25 mouse cellular contexts compared by ENCODE assay signal in genomic region chr5:128638716-128639115, GRCm38 (mm10). TPM values are rescaled to one million over a fixed set of nuclear protein-coding genes. Genes with fewer than 3 reads are reported as not detected.
DNase-seq lines count a peak whose midpoint lies in the region; ATAC-seq lines count a peak whose summit lies in the region.
"Had no signal": no experiment of that assay in that cellular context is flagged by ENCODE, and none has a peak within 500 bp of the region (broad histone marks: within the 10 kb centered on the region; RNA-seq: fewer than 3 reads in every experiment).

No protein-coding gene starts in this region.

- WGBS in forebrain, embryonic 10.5 days, result 62% methylated on average over 9 of the region's 9 CpGs
- WGBS in forebrain, embryonic 14.5 days, result 77% methylated on average over 9 of the region's 9 CpGs
- WGBS in embryonic facial prominence, embryonic 10.5 days, result 33% methylated on average over 9 of the region's 9 CpGs

- no peaks in the 10 kb centered on the region for H3K27me3 ChIP-seq in forebrain, embryonic 10.5 days (ENCODE audit: poor library complexity, severe bottlenecking)
- H3K27me3 ChIP-seq in forebrain, embryonic 14.5 days (replicated peaks; ENCODE audit: control insufficient read depth, insufficient read depth, low read length), result no peaks in the 10 kb centered on the region
- no peaks in the 10 kb centered on the region for H3K27me3 ChIP-seq in embryonic facial prominence, embryonic 10.5 days (replicated peaks; ENCODE audit: low read depth, poor library complexity, severe bottlenecking)
- H3K27me3 ChIP-seq: forebrain, embryonic 15.5 days; hindbrain, embryonic 12.5 days; intestine, embryonic 15.5 days; kidney, embryonic 15.5 days; liver, embryonic 12.5 days; neural tube, embryonic 13.5 days had no signal

- H3K4me1 ChIP-seq in forebrain, embryonic 10.5 days, result peaks cover 29% of the 10 kb centered on the region
- no peaks in the 10 kb centered on the region for H3K4me1 ChIP-seq in forebrain, embryonic 14.5 days (ENCODE audit: control insufficient read depth, insufficient read depth, low read length)
- peaks cover 38% of the 10 kb centered on the region for H3K4me1 ChIP-seq in embryonic facial prominence, embryonic 10.5 days
- H3K4me1 ChIP-seq: forebrain, embryonic 15.5 days; intestine, embryonic 15.5 days; kidney, embryonic 15.5 days; liver, embryonic 12.5 days; neural tube, embryonic 13.5 days had no signal

- H3K27ac ChIP-seq in forebrain, embryonic 10.5 days, result no peak overlapping the region
- H3K27ac ChIP-seq in forebrain, embryonic 14.5 days (ENCODE audit: low read depth, low read length), result no peak overlapping the region
- H3K27ac ChIP-seq in embryonic facial prominence, embryonic 10.5 days (replicated peaks), result no peak overlapping the region
- H3K27ac ChIP-seq: forebrain, embryonic 15.5 days; hindbrain, embryonic 12.5 days; intestine, embryonic 15.5 days; kidney, embryonic 15.5 days; liver, embryonic 12.5 days; macrophage; neural tube, embryonic 13.5 days; stomach, postnatal 0 days had no signal

- no peak for ATAC-seq in forebrain, embryonic 14.5 days
- ATAC-seq: CD4-positive, CD25-positive, alpha-beta regulatory T cell, adult 4 months; forebrain, embryonic 15.5 days; intestine, embryonic 15.5 days; liver, embryonic 12.5 days; midbrain, embryonic 16.5 days had no signal

- DNase-seq in forebrain, embryonic 10.5 days (ENCODE audit: extremely low spot score, low spot score), result peak; percentile 30
- no peak for DNase-seq in forebrain, embryonic 14.5 days (ENCODE audit: low spot score)
- peak; percentile 33 for DNase-seq in ES-CJ7 (ENCODE audit: low read depth, low spot score)
- peak; percentile 60 for DNase-seq in embryonic facial prominence, embryonic 10.5 days (ENCODE audit: low spot score)
- DNase-seq in thymus, postnatal 14 days, result peak; percentile 60
- no peak for DNase-seq in cerebellum, postnatal 14 days
- no peak for DNase-seq in gastrocnemius, postnatal 10 days
- DNase-seq in gastrocnemius, postnatal 36 days, result no peak
- DNase-seq: adrenal gland, postnatal 10 days; cerebellum, adult 2 months; heart, adult 18-20 months; left cerebral cortex, postnatal 4 days; lung, embryonic 14.5 days; right cerebral cortex, postnatal 25 days had no signal

- H3K9me3 ChIP-seq in forebrain, embryonic 10.5 days, result no peaks in the 10 kb centered on the region
- H3K9me3 ChIP-seq in forebrain, embryonic 14.5 days (replicated peaks; ENCODE audit: control insufficient read depth, low read length), result no peaks in the 10 kb centered on the region
- H3K9me3 ChIP-seq in embryonic facial prominence, embryonic 10.5 days, result no peaks in the 10 kb centered on the region
- H3K9me3 ChIP-seq: forebrain, embryonic 15.5 days; hindbrain, embryonic 12.5 days; intestine, embryonic 15.5 days; kidney, embryonic 15.5 days; liver, embryonic 12.5 days; neural tube, embryonic 13.5 days had no signal

- no peak overlapping the region for H3K4me3 ChIP-seq in forebrain, embryonic 10.5 days
- no peak overlapping the region for H3K4me3 ChIP-seq in forebrain, embryonic 14.5 days (ENCODE audit: low read depth, low read length)
- H3K4me3 ChIP-seq in embryonic facial prominence, embryonic 10.5 days, result no peak overlapping the region
- H3K4me3 ChIP-seq: forebrain, embryonic 15.5 days; hindbrain, embryonic 12.5 days; intestine, embryonic 15.5 days; kidney, embryonic 15.5 days; liver, embryonic 12.5 days; neural tube, embryonic 13.5 days had no signal

- no peak overlapping the region for H3K9ac ChIP-seq in forebrain, embryonic 14.5 days (ENCODE audit: low read length)
- H3K9ac ChIP-seq: forebrain, embryonic 15.5 days; hindbrain, embryonic 12.5 days; intestine, embryonic 15.5 days; kidney, embryonic 15.5 days; liver, embryonic 12.5 days; lung, embryonic 14.5 days; neural tube, embryonic 13.5 days had no signal

- H3K4me2 ChIP-seq in forebrain, embryonic 14.5 days (ENCODE audit: low read length), result no peak overlapping the region
- H3K4me2 ChIP-seq: forebrain, embryonic 15.5 days; hindbrain, embryonic 12.5 days; intestine, embryonic 15.5 days; kidney, embryonic 15.5 days; liver, embryonic 12.5 days; lung, embryonic 14.5 days; neural tube, embryonic 13.5 days had no signal

- intact Hi-C loops in gastrocnemius, postnatal 36 days (cut with DNase I), result no loop called here

- no peaks in the 10 kb centered on the region for H3K36me3 ChIP-seq in forebrain, embryonic 10.5 days (replicated peaks)
- no peaks in the 10 kb centered on the region for H3K36me3 ChIP-seq in forebrain, embryonic 14.5 days (ENCODE audit: control insufficient read depth, insufficient read depth, low read length)
- H3K36me3 ChIP-seq in embryonic facial prominence, embryonic 10.5 days (replicated peaks), result no peaks in the 10 kb centered on the region
- H3K36me3 ChIP-seq: forebrain, embryonic 15.5 days; hindbrain, embryonic 12.5 days; intestine, embryonic 15.5 days; kidney, embryonic 15.5 days; liver, embryonic 12.5 days; neural tube, embryonic 13.5 days had no signal

RNA-seq across cellular contexts. Expression of gene Fzd10, which starts 38.1 kb away (rescaled TPM):
- polyA plus RNA-seq in forebrain, embryonic 10.5 days (2016; fragmentation: Nextera tagmentation; extraction: Ambion mirVana), result 3.0 and 3.5 TPM in 2 replicates
- 2.1 and 2.3 TPM in 2 replicates for polyA plus RNA-seq in forebrain, embryonic 14.5 days (2014; fragmentation: Nextera tagmentation; extraction: Ambion mirVana)
- 3.1 and 4.3 TPM in 2 replicates for polyA plus RNA-seq in embryonic facial prominence, embryonic 10.5 days (2016; fragmentation: Nextera tagmentation; extraction: Ambion mirVana)
- total RNA-seq in gastrocnemius, postnatal 10 days (2021), result 10 to 100 TPM; 10.4 to 12.9 TPM
- total RNA-seq in gastrocnemius, postnatal 36 days (2021), result 1 to 10 TPM; 1.7 to 2.6 TPM
- total RNA-seq: MEL had no signal
- polyA plus RNA-seq: CD4-positive, CD25-positive, alpha-beta regulatory T cell, adult 4 months; macrophage had no signal

Comparison
In these comparisons a context has a peak if more than half of its experiments do, and no peak if none do; other contexts are left out.
1. DNase-seq: peak in forebrain, embryonic 10.5 days (single experiment), ES-CJ7 (single experiment), embryonic facial prominence, embryonic 10.5 days (single experiment) and thymus, postnatal 14 days (single experiment); none in forebrain, embryonic 14.5 days (single experiment), cerebellum, postnatal 14 days (0 of 2), gastrocnemius, postnatal 10 days (single experiment) and gastrocnemius, postnatal 36 days (0 of 2).